Mouse (Mus musculus) G1E (cell line): Measurements from ENCODE around the gene Rab11fip5. TPM values are rescaled to one million over a fixed set of nuclear protein-coding genes. Genes with fewer than 3 reads are reported as not detected.
A peak's percentile ranks its signal among the peaks of the same experiment; 100 is the strongest.

Experiments
- ATAC-seq: 2 replicates; pipeline ENCODE4 v1.8.0; 2016; ENCODE audit warnings: mild to moderate bottlenecking; ENCODE audit not compliant: insufficient number of reproducible peaks, poor library complexity, low FRiP score, severe bottlenecking; ENCODE audit errors: extremely low read depth
- DNase-seq: peaks from one replicate; pipeline ENCODE4 v3.0.0; 2012; ENCODE audit warnings: low spot score
- H3K27me3 ChIP-seq: 2 replicates; pipeline ENCODE4 v1.6.1; 2012; ENCODE audit warnings: mild to moderate bottlenecking, low read length, inconsistent platforms; ENCODE audit not compliant: insufficient read depth
- H3K36me3 ChIP-seq: replicated peaks from 2 replicates; pipeline ENCODE3; 2012; ENCODE audit warnings: mild to moderate bottlenecking, inconsistent platforms
- H3K4me1 ChIP-seq: 2 replicates; pipeline ENCODE4 v1.6.1; 2012; ENCODE audit warnings: low read depth, low read length, inconsistent platforms, mixed read lengths; ENCODE audit not compliant: insufficient read depth
- H3K4me3 ChIP-seq: 2 replicates; pipeline ENCODE4 v1.5.1; 2012; ENCODE audit warnings: low read depth, mild to moderate bottlenecking, inconsistent platforms, low read length, moderate library complexity, mixed read lengths
- H3K9me3 ChIP-seq: replicated peaks from 2 replicates; pipeline ENCODE4 v1.6.1; 2012; ENCODE audit warnings: inconsistent platforms
- CTCF ChIP-seq: IDR thresholded peaks from 2 replicates; pipeline ENCODE4 v1.5.1; 2012; ENCODE audit warnings: low read depth, low read length, inconsistent platforms, mixed read lengths
- GATA1 ChIP-seq: IDR thresholded peaks from 2 replicates; pipeline ENCODE4 v1.6.1; 2012; ENCODE audit warnings: borderline replicate concordance, low read length, inconsistent platforms, mixed read lengths
- GATA2 ChIP-seq: IDR thresholded peaks from 2 replicates; pipeline ENCODE4 v1.6.1; 2012; ENCODE audit warnings: low read depth, low read length, inconsistent platforms, borderline replicate concordance
- POLR2AphosphoS5 ChIP-seq: IDR thresholded peaks from 2 replicates; pipeline ENCODE4 v1.6.1; 2012; ENCODE audit warnings: low read depth, low read length, inconsistent platforms; ENCODE audit not compliant: insufficient replicate concordance
- TAL1 ChIP-seq: conservative IDR thresholded peaks from 2 replicates; pipeline ENCODE4 v1.6.1; 2012; ENCODE audit warnings: low read depth, low read length, inconsistent platforms, mixed read lengths
- polyA plus RNA-seq: library from polyadenylated mRNA; stranded (reverse); fragments of >175 nt; gene quantifications from 2 replicates; pipeline ENCODE4 v1.2.3, GENCODE M21; 2012
- total RNA-seq, 2 experiments: library from RNA; stranded (forward) in 1 of 2; stranded (reverse) in 1 of 2; fragments of 200-1000 nt in 1 of 2; fragments of >200 nt in 1 of 2; fragmentation: Nextera tagmentation in 1 of 2; gene quantifications; 2 replicates each; pipeline ENCODE4 v1.2.3; 2014 to 2017

Gene Rab11fip5
- total and polyA plus RNA-seq, 3 experiments: 0.27 TPM; not detected in 2

DNA sequence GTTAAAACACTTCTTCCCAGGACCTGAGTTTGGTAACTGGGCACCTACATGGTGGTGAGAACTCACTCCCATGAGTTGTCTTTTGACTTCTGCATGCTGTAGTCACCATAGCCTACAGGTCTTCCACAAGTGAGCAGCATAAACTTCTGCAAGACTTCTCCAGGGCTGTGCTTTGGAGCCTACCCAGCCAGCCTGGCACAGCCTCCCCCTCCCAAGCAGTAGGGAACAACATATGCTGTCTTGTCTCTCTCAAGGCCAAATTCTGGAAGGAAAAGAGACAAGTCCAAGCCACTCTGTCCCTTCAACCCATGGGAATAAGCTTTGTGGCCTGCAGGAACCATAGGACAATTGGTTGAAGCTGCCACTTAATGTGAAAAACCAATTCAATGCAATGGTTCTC lies 29.5 kb downstream of the Rab11fip5 start:
- ATAC-seq (no peak), DNase-seq (no peak)
- peaks cover 17% of the 10 kb centered on the region for H3K27me3 ChIP-seq

DNA sequence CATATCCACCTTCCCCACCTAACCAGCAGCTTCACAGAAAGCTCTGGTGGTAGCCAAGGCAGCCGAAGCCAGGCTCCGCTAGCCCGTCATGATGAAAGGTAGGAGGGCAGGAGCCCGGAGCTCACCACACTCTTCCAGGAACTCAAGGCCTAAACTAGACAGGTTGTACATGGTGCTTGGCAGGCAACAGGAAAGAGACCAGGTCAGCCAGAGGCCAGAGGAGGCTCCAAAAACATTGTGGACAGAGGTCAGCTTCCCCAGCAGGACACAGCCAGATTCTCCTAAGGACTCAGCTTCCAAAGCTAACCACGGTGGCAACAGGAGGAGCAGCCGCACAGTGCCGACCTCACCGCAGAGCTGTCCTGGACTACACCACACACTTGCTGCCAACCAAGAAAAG lies 31.4 kb downstream of the Rab11fip5 start:
- peaks cover 11% of the 10 kb centered on the region for H3K27me3 ChIP-seq
- H3K36me3 ChIP-seq: no peaks in the 10 kb centered on the region
- H3K9me3 ChIP-seq: no peaks in the 10 kb centered on the region
- no peak overlapping the region for H3K4me3 ChIP-seq
- ATAC-seq (no peak), DNase-seq (no peak)
- no peak for TF ChIP-seq GATA2
- TF ChIP-seq GATA1: no peak
- no peak for TF ChIP-seq TAL1
- TF ChIP-seq CTCF: no peak
- TF ChIP-seq POLR2AphosphoS5: no peak
- no peaks in the 10 kb centered on the region for H3K4me1 ChIP-seq

More for the DNA sequence above, 29.5 kb downstream of the Rab11fip5 start:
- TF ChIP-seq GATA1 (no peak), TAL1 (no peak), POLR2AphosphoS5 (no peak), GATA2 (no peak), CTCF (no peak)
- Histone ChIP-seq H3K36me3 (no peaks in the 10 kb centered on the region), H3K4me3 (no peak overlapping the region), H3K4me1 (no peaks in the 10 kb centered on the region), H3K9me3 (no peaks in the 10 kb centered on the region)

- ATAC-seq: no peak
- no peaks in the 10 kb centered on the region for H3K36me3 ChIP-seq
These were observed 32.5 kb downstream of the Rab11fip5 start for GRCm38 (mm10) chr6:85341814-85342501.

GRCm38 (mm10) chr6:85340184-85340583 lies 34.2 kb downstream of the Rab11fip5 start:
- Histone ChIP-seq H3K36me3 (no peaks in the 10 kb centered on the region), H3K9me3 (no peaks in the 10 kb centered on the region), H3K4me3 (no peak overlapping the region), H3K4me1 (no peaks in the 10 kb centered on the region), H3K27me3 (peaks cover 21% of the 10 kb centered on the region)
- DNase-seq: no peak
- TF ChIP-seq POLR2AphosphoS5 (no peak), TAL1 (no peak), GATA1 (no peak), GATA2 (no peak), CTCF (no peak)
- ATAC-seq: no peak

More at GRCm38 (mm10) chr6:85341814-85342501, 32.5 kb downstream of the Rab11fip5 start:
- peaks cover 17% of the 10 kb centered on the region for H3K27me3 ChIP-seq
- DNase-seq: no peak
- no peak for TF ChIP-seq TAL1
- TF ChIP-seq POLR2AphosphoS5: no peak
- TF ChIP-seq GATA1: no peak
- no peak for TF ChIP-seq GATA2
- no peak for TF ChIP-seq CTCF
- no peaks in the 10 kb centered on the region for H3K9me3 ChIP-seq
- no peak overlapping the region for H3K4me3 ChIP-seq
- no peaks in the 10 kb centered on the region for H3K4me1 ChIP-seq

DNA sequence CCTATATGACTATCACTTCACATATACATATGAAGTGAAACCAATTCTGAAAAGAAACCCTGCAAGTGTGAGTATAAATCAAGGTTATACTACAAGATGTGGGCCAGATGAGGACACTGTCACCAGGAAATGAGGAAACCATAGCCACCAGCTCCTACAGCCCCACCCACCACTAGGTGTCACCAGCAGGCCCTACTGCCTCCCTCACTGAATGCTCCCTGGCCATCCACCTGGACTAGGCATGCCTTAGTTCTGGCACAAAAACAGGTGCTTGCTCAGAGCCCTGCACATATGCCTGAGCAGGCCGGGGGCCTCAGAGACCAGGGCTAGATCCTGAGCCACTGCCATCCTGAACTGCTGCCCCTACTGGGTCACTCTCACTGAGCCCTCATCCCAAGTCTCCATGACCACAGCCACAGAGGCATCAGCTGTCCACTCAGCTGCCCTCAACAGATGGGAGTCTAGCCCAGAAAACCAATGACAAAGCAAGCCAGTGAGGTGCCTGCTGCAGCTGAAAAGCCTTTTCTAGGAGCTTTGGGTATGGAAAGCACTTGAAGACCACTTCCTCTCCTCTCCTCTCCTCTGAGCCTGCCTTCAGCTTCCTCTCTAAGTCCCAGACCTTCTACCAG lies 35.0 kb downstream of the Rab11fip5 start:
- ATAC-seq: no peak
- Histone ChIP-seq H3K27me3 (peaks cover 21% of the 10 kb centered on the region), H3K36me3 (no peaks in the 10 kb centered on the region), H3K9me3 (no peaks in the 10 kb centered on the region), H3K4me1 (no peaks in the 10 kb centered on the region), H3K4me3 (no peak overlapping the region)
- TF ChIP-seq GATA2 (no peak), CTCF (no peak), TAL1 (no peak), GATA1 (no peak), POLR2AphosphoS5 (no peak)
- peak; percentile 33 for DNase-seq

- H3K27me3 ChIP-seq: peaks cover 35% of the 10 kb centered on the region; the same call in 1 of the 2 replicates
- TF ChIP-seq POLR2AphosphoS5: no peak
- no peak for TF ChIP-seq GATA2
- no peak for TF ChIP-seq TAL1
- TF ChIP-seq CTCF: no peak
- TF ChIP-seq GATA1: no peak
These were observed 37.5 kb downstream of the Rab11fip5 start for GRCm38 (mm10) chr6:85336944-85337343.

More at GRCm38 (mm10) chr6:85336944-85337343, 37.5 kb downstream of the Rab11fip5 start:
- no peak for ATAC-seq
- Histone ChIP-seq H3K4me3 (no peak overlapping the region), H3K36me3 (no peaks in the 10 kb centered on the region), H3K4me1 (0 out of 2 replicates have a peak, but pooled peaks cover 6% of the 10 kb centered on the region), H3K9me3 (no peaks in the 10 kb centered on the region)
- DNase-seq: no peak
